Mouse (Mus musculus): ENCODE results near the gene Tm4sf4.

- TF ChIP-seq CTCF (IDR thresholded peaks at IDR 0.05; ENCODE audit: extremely low read depth, insufficient read depth, insufficient read length, insufficient replicate concordance) (no peak), POLR2A (IDR thresholded peaks at IDR 0.05; ENCODE audit: low read depth, low read length) (no peak)
Observed at GRCm38 (mm10) chr3:57411535-57411934, 13.6 kb upstream of the Tm4sf4 start.
